Mouse (Mus musculus): ENCODE measurements around the gene Gls2. TPM values are rescaled to one million over a fixed set of nuclear protein-coding genes. Genes with fewer than 3 reads are reported as not detected.

Gls2 gene
- polyA plus RNA-seq, 1 experiment from 2014 or later: 3.2 TPM

GRCm38 (mm10) chr10:128175302-128175701 lies 19.0 kb upstream of the Gls2 start:
- no peak for ATAC-seq (ENCODE audit: insufficient read depth, low FRiP score)
- Histone ChIP-seq H3K27ac (ENCODE audit: low read length) (peak overlapping the region; percentile 93), H3K9me3 (replicated peaks; ENCODE audit: control insufficient read depth, low read length) (no peaks in the 10 kb centered on the region), H3K27me3 (ENCODE audit: control insufficient read depth, insufficient read depth, low read length) (no peaks in the 10 kb centered on the region), H3K4me3 (replicated peaks; ENCODE audit: low read length) (peak overlapping the region; percentile 65), H3K4me2 (ENCODE audit: low read depth, low read length) (peak overlapping the region; percentile 77), H3K36me3 (ENCODE audit: control insufficient read depth, insufficient read depth, low read length) (no peaks in the 10 kb centered on the region), H3K9ac (ENCODE audit: low read length) (peak overlapping the region; percentile 73), H3K4me1 (ENCODE audit: control insufficient read depth, insufficient read depth, low read length) (peaks cover 18% of the 10 kb centered on the region)
- WGBS: 7% methylated on average over 3 of the region's 3 CpGs

- Histone ChIP-seq H3K9ac (ENCODE audit: low read length) (peak overlapping the region; percentile 73), H3K9me3 (replicated peaks; ENCODE audit: control insufficient read depth, low read length) (no peaks in the 10 kb centered on the region), H3K4me2 (ENCODE audit: low read depth, low read length) (peak overlapping the region; percentile 77), H3K36me3 (ENCODE audit: control insufficient read depth, insufficient read depth, low read length) (no peaks in the 10 kb centered on the region), H3K27ac (ENCODE audit: low read length) (peak overlapping the region; percentile 93), H3K4me3 (replicated peaks; ENCODE audit: low read length) (peak overlapping the region; percentile 65), H3K4me1 (ENCODE audit: control insufficient read depth, insufficient read depth, low read length) (peaks cover 18% of the 10 kb centered on the region), H3K27me3 (ENCODE audit: control insufficient read depth, insufficient read depth, low read length) (no peaks in the 10 kb centered on the region)
- 0% methylated on average over 17 of the region's 17 CpGs for WGBS
- ATAC-seq (ENCODE audit: insufficient read depth, low FRiP score): peak; percentile 94
These were observed 18.1 kb upstream of the Gls2 start for GRCm38 (mm10) chr10:128175996-128176755.

- no peaks in the 10 kb centered on the region for H3K36me3 ChIP-seq (ENCODE audit: control insufficient read depth, insufficient read depth, low read length)
- no peaks in the 10 kb centered on the region for H3K27me3 ChIP-seq (ENCODE audit: control insufficient read depth, insufficient read depth, low read length)
- ATAC-seq (ENCODE audit: insufficient read depth, low FRiP score): no peak
- H3K9ac ChIP-seq (ENCODE audit: low read length): no peak overlapping the region
- no peak overlapping the region for H3K27ac ChIP-seq (ENCODE audit: low read length)
- no peaks in the 10 kb centered on the region for H3K9me3 ChIP-seq (replicated peaks; ENCODE audit: control insufficient read depth, low read length)
- no peak overlapping the region for H3K4me3 ChIP-seq (replicated peaks; ENCODE audit: low read length)
- H3K4me1 ChIP-seq (ENCODE audit: control insufficient read depth, insufficient read depth, low read length): peaks cover 18% of the 10 kb centered on the region
- no peak overlapping the region for H3K4me2 ChIP-seq (ENCODE audit: low read depth, low read length)
- WGBS: 80% methylated on average over 4 of the region's 4 CpGs
These were observed 16.9 kb upstream of the Gls2 start for GRCm38 (mm10) chr10:128177316-128177715.

GRCm38 (mm10) chr10:128179989-128180388 lies 14.3 kb upstream of the Gls2 start, which contains the start of gene Rbms2:
Gene Rbms2 (minus strand): TSS chr10:128180297.
- WGBS: 2% methylated on average over 6 of the region's 6 CpGs

GRCm38 (mm10) chr10:128184296-128184695 lies 10.0 kb upstream of the Gls2 start:
- ATAC-seq (ENCODE audit: insufficient read depth, low FRiP score): no peak
- Histone ChIP-seq H3K27ac (ENCODE audit: low read length) (no peak overlapping the region), H3K4me3 (replicated peaks; ENCODE audit: low read length) (no peak overlapping the region), H3K36me3 (ENCODE audit: control insufficient read depth, insufficient read depth, low read length) (no peaks in the 10 kb centered on the region), H3K9me3 (replicated peaks; ENCODE audit: control insufficient read depth, low read length) (no peaks in the 10 kb centered on the region), H3K4me2 (ENCODE audit: low read depth, low read length) (no peak overlapping the region), H3K27me3 (ENCODE audit: control insufficient read depth, insufficient read depth, low read length) (no peaks in the 10 kb centered on the region), H3K9ac (ENCODE audit: low read length) (no peak overlapping the region), H3K4me1 (ENCODE audit: control insufficient read depth, insufficient read depth, low read length) (0 out of 2 replicates have a peak, but pooled peaks cover 2% of the 10 kb centered on the region)
- WGBS: 65% methylated on average over 2 of the region's 2 CpGs

More at GRCm38 (mm10) chr10:128179989-128180388, 14.3 kb upstream of the Gls2 start, which contains the start of gene Rbms2:
- peaks cover 11% of the 10 kb centered on the region for H3K4me1 ChIP-seq (ENCODE audit: control insufficient read depth, insufficient read depth, low read length)
- H3K27me3 ChIP-seq (ENCODE audit: control insufficient read depth, insufficient read depth, low read length): no peaks in the 10 kb centered on the region
- peak within 1 kb of the TSS; percentile 49 for H3K9ac ChIP-seq (ENCODE audit: low read length)
- ATAC-seq (ENCODE audit: insufficient read depth, low FRiP score): no peak
- H3K9me3 ChIP-seq (replicated peaks; ENCODE audit: control insufficient read depth, low read length): no peaks in the 10 kb centered on the region
- H3K27ac ChIP-seq (ENCODE audit: low read length): peak within 1 kb of the TSS; percentile 83
- peak within 1 kb of the TSS; percentile 40 for H3K4me2 ChIP-seq (ENCODE audit: low read depth, low read length)
- peak within 1 kb of the TSS; percentile 27 for H3K4me3 ChIP-seq (replicated peaks; ENCODE audit: low read length)
- no peaks in the 10 kb centered on the region for H3K36me3 ChIP-seq (ENCODE audit: control insufficient read depth, insufficient read depth, low read length)

GRCm38 (mm10) chr10:128185277-128185940 lies 8.8 kb upstream of the Gls2 start:
- 60% methylated on average over 6 of the region's 6 CpGs for WGBS
- Histone ChIP-seq H3K4me3 (replicated peaks; ENCODE audit: low read length) (no peak overlapping the region), H3K9ac (ENCODE audit: low read length) (no peak overlapping the region), H3K4me1 (ENCODE audit: control insufficient read depth, insufficient read depth, low read length) (no peaks in the 10 kb centered on the region), H3K27me3 (ENCODE audit: control insufficient read depth, insufficient read depth, low read length) (no peaks in the 10 kb centered on the region), H3K36me3 (ENCODE audit: control insufficient read depth, insufficient read depth, low read length) (no peaks in the 10 kb centered on the region), H3K4me2 (ENCODE audit: low read depth, low read length) (no peak overlapping the region), H3K27ac (ENCODE audit: low read length) (no peak overlapping the region), H3K9me3 (replicated peaks; ENCODE audit: control insufficient read depth, low read length) (no peaks in the 10 kb centered on the region)
- peak; percentile 24; the same call in 1 of the 2 replicates for ATAC-seq (ENCODE audit: insufficient read depth, low FRiP score)

- 39% methylated on average over 2 of the region's 2 CpGs for WGBS
- no peak overlapping the region for H3K4me2 ChIP-seq (ENCODE audit: low read depth, low read length)
- H3K9ac ChIP-seq (ENCODE audit: low read length): no peak overlapping the region
- H3K9me3 ChIP-seq (replicated peaks; ENCODE audit: control insufficient read depth, low read length): no peaks in the 10 kb centered on the region
- ATAC-seq (ENCODE audit: insufficient read depth, low FRiP score): peak; percentile 71; the same call in 1 of the 2 replicates
- H3K27ac ChIP-seq (ENCODE audit: low read length): no peak overlapping the region
- no peaks in the 10 kb centered on the region for H3K27me3 ChIP-seq (ENCODE audit: control insufficient read depth, insufficient read depth, low read length)
- H3K4me1 ChIP-seq (ENCODE audit: control insufficient read depth, insufficient read depth, low read length): no peaks in the 10 kb centered on the region
- no peak overlapping the region for H3K4me3 ChIP-seq (replicated peaks; ENCODE audit: low read length)
- H3K36me3 ChIP-seq (ENCODE audit: control insufficient read depth, insufficient read depth, low read length): no peaks in the 10 kb centered on the region
These were observed 8.3 kb upstream of the Gls2 start for GRCm38 (mm10) chr10:128185959-128186358.

- no peaks in the 10 kb centered on the region for H3K4me1 ChIP-seq (ENCODE audit: control insufficient read depth, insufficient read depth, low read length)
- no peak overlapping the region for H3K27ac ChIP-seq (ENCODE audit: low read length)
- H3K27me3 ChIP-seq (ENCODE audit: control insufficient read depth, insufficient read depth, low read length): no peaks in the 10 kb centered on the region
- H3K36me3 ChIP-seq (ENCODE audit: control insufficient read depth, insufficient read depth, low read length): no peaks in the 10 kb centered on the region
- H3K4me3 ChIP-seq (replicated peaks; ENCODE audit: low read length): no peak overlapping the region
- no peak overlapping the region for H3K9ac ChIP-seq (ENCODE audit: low read length)
- 68% methylated on average over 5 of the region's 5 CpGs for WGBS
- no peak overlapping the region for H3K4me2 ChIP-seq (ENCODE audit: low read depth, low read length)
- H3K9me3 ChIP-seq (replicated peaks; ENCODE audit: control insufficient read depth, low read length): no peaks in the 10 kb centered on the region
- ATAC-seq (ENCODE audit: insufficient read depth, low FRiP score): no peak
These were observed 7.1 kb upstream of the Gls2 start for GRCm38 (mm10) chr10:128187181-128187605.

GRCm38 (mm10) chr10:128188242-128188877 lies 5.9 kb upstream of the Gls2 start:
- no peaks in the 10 kb centered on the region for H3K36me3 ChIP-seq (ENCODE audit: control insufficient read depth, insufficient read depth, low read length)
- WGBS: 47% methylated on average over 2 of the region's 2 CpGs

More at GRCm38 (mm10) chr10:128188242-128188877, 5.9 kb upstream of the Gls2 start:
- ATAC-seq (ENCODE audit: insufficient read depth, low FRiP score): no peak
- Histone ChIP-seq H3K27me3 (ENCODE audit: control insufficient read depth, insufficient read depth, low read length) (no peaks in the 10 kb centered on the region), H3K4me1 (ENCODE audit: control insufficient read depth, insufficient read depth, low read length) (no peaks in the 10 kb centered on the region), H3K9ac (ENCODE audit: low read length) (no peak overlapping the region), H3K9me3 (replicated peaks; ENCODE audit: control insufficient read depth, low read length) (no peaks in the 10 kb centered on the region), H3K4me2 (ENCODE audit: low read depth, low read length) (no peak overlapping the region), H3K4me3 (replicated peaks; ENCODE audit: low read length) (no peak overlapping the region), H3K27ac (ENCODE audit: low read length) (no peak overlapping the region)
